Mouse (Mus musculus) MEL (cell line): ENCODE data around the gene Cachd1.

Experiments
- CHD1 ChIP-seq: IDR thresholded peaks from 2 replicates; pipeline ENCODE4 v1.6.1; 2012; ENCODE audit warnings: low read depth, mild to moderate bottlenecking, inconsistent platforms, low read length, improper control_type of control experiment
- CHD2 ChIP-seq: IDR thresholded peaks from 2 replicates; pipeline ENCODE4 v1.6.1; 2011; ENCODE audit warnings: low read length, improper control_type of control experiment
- CTCF ChIP-seq, 3 experiments: IDR thresholded peaks in 2 of 3; conservative IDR thresholded peaks in 1 of 3; 2 replicates each; pipeline ENCODE4 v1.5.1; 2011 to 2012; ENCODE audit warnings: low read length in 3 of 3, low read depth in 2 of 3, mild to moderate bottlenecking in 2 of 3, improper control_type of control experiment in 1 of 3, inconsistent platforms in 1 of 3, mixed read lengths in 1 of 3, moderate library complexity in 1 of 3; ENCODE audit not compliant: control insufficient read depth in 1 of 3, insufficient read depth in 1 of 3, poor library complexity in 1 of 3, severe bottlenecking in 1 of 3
- EP300 ChIP-seq, 2 experiments: IDR thresholded peaks; 2 replicates each; pipeline ENCODE4 v1.6.1; 2011; ENCODE audit warnings: improper control_type of control experiment in 2 of 2, low read length in 2 of 2, low read depth in 1 of 2, mild to moderate bottlenecking in 1 of 2
- GABPA ChIP-seq: IDR thresholded peaks from 2 replicates; pipeline ENCODE4 v1.6.1; 2012; ENCODE audit warnings: low read depth, mild to moderate bottlenecking, inconsistent platforms, low read length, improper control_type of control experiment, moderate library complexity
- GATA1 ChIP-seq: IDR thresholded peaks from 2 replicates; pipeline ENCODE4 v1.6.1; 2011; ENCODE audit warnings: low read depth, low read length, improper control_type of control experiment
- KAT2A ChIP-seq: conservative IDR thresholded peaks from 2 replicates; pipeline ENCODE4 v1.6.1; 2012; ENCODE audit warnings: low read depth, low read length, improper control_type of control experiment, inconsistent platforms
- MAX ChIP-seq: IDR thresholded peaks from 2 replicates; pipeline ENCODE4 v1.6.1; 2011; ENCODE audit warnings: low read length, improper control_type of control experiment
- NELFE ChIP-seq: IDR thresholded peaks from 2 replicates; pipeline ENCODE4 v1.6.1; 2011; ENCODE audit warnings: low read depth, low read length, improper control_type of control experiment
- NRF1 ChIP-seq: IDR thresholded peaks from 2 replicates; pipeline ENCODE4 v1.6.1; 2014; ENCODE audit warnings: low read depth, mild to moderate bottlenecking, inconsistent platforms, low read length, improper control_type of control experiment, moderate library complexity; ENCODE audit not compliant: poor library complexity, insufficient read depth, severe bottlenecking
- POLR2A ChIP-seq, 2 experiments: IDR thresholded peaks; 2 replicates each; pipeline ENCODE4 v1.6.1; 2011 to 2012; ENCODE audit warnings: low read length in 2 of 2, mild to moderate bottlenecking in 2 of 2, control low read depth in 1 of 2, improper control_type of control experiment in 1 of 2, low read depth in 1 of 2, moderate library complexity in 1 of 2; ENCODE audit not compliant: control insufficient read depth in 1 of 2, insufficient read depth in 1 of 2, poor library complexity in 1 of 2
- ZC3H11A ChIP-seq: IDR thresholded peaks from 2 replicates; pipeline ENCODE4 v1.6.1; 2012; ENCODE audit warnings: low read depth, mild to moderate bottlenecking, inconsistent platforms, low read length, improper control_type of control experiment
- ZMIZ1 ChIP-seq: IDR thresholded peaks from 2 replicates; pipeline ENCODE4 v1.6.1; 2012; ENCODE audit warnings: low read depth, mild to moderate bottlenecking, inconsistent platforms, low read length, improper control_type of control experiment, moderate library complexity

GRCm38 (mm10) chr4:100857411-100857869 is 81.0 kb downstream of the Cachd1 start:
- TF ChIP-seq KAT2A, result no peak
- TF ChIP-seq POLR2A (IDR thresholded peaks at IDR 0.05; ENCODE audit: control insufficient read depth in 1 of 2, insufficient read depth in 1 of 2, low read depth in 1 of 2, low read length in 2 of 2, poor library complexity in 1 of 2), result no peak
- TF ChIP-seq CHD1, result no peak
- no peak for TF ChIP-seq NRF1
- TF ChIP-seq CHD2, result no peak
- TF ChIP-seq CTCF (IDR thresholded peaks at IDR 0.05 in 2 of 3, conservative IDR thresholded peaks at IDR 0.05 in 1 of 3; ENCODE audit: control insufficient read depth in 1 of 3, insufficient read depth in 1 of 3, low read depth in 2 of 3, low read length in 3 of 3, poor library complexity in 1 of 3, severe bottlenecking in 1 of 3), result no peak
- no peak for TF ChIP-seq ZC3H11A
- no peak for TF ChIP-seq GATA1
- TF ChIP-seq EP300 (IDR thresholded peaks at IDR 0.05; ENCODE audit: low read depth in 1 of 2, low read length in 2 of 2), result no peak
- TF ChIP-seq NELFE, result no peak
- TF ChIP-seq MAX, result no peak
- TF ChIP-seq ZMIZ1, result no peak
- TF ChIP-seq GABPA, result no peak
